Mouse (Mus musculus): ENCODE results near the gene Wnt9a. TPM values are rescaled to one million over a fixed set of nuclear protein-coding genes. Genes with fewer than 3 reads are reported as not detected.

Gene Wnt9a
- total RNA-seq (2014; rRNA removed; ENCODE audit: low replicate concordance): 3.4 and 4.0 TPM in 2 replicates
- 2.8 and 2.9 TPM in 2 replicates for polyA plus RNA-seq (2015; fragmentation: Nextera tagmentation; extraction: Ambion mirVana)

- peak within 1 kb of the TSS; percentile 58 for H3K4me3 ChIP-seq (ENCODE audit: low read depth, low read length)
- peak; percentile 52 for DNase-seq (ENCODE audit: low spot score)
- H3K27me3 ChIP-seq (ENCODE audit: control insufficient read depth, insufficient read depth, low read length): peaks cover 45% of the 10 kb centered on the region
- TF ChIP-seq CTCF (IDR thresholded peaks at IDR 0.05; ENCODE audit: low read depth) (no peak), EP300 (IDR thresholded peaks at IDR 0.05; ENCODE audit: low read depth) (no peak)
- under 1% methylated on average over 111 of the region's 128 CpGs for WGBS
- ATAC-seq (ENCODE audit: insufficient read depth, low read depth): peak; percentile 80
- H3K4me2 ChIP-seq (ENCODE audit: low read depth, low read length): peak within 1 kb of the TSS; percentile 74
- no peaks in the 10 kb centered on the region for H3K9me3 ChIP-seq (replicated peaks; ENCODE audit: control insufficient read depth, low read length)
- H3K27ac ChIP-seq (ENCODE audit: low read depth): peak within 1 kb of the TSS; percentile 39
- H3K36me3 ChIP-seq (replicated peaks; ENCODE audit: control insufficient read depth, insufficient read depth, low read length): no peaks in the 10 kb centered on the region
- peaks cover 3% of the 10 kb centered on the region; the same call in 1 of the 2 replicates for H3K4me1 ChIP-seq (ENCODE audit: control insufficient read depth, insufficient read depth)
- H3K9ac ChIP-seq (replicated peaks; ENCODE audit: low read depth, low read length): peak within 1 kb of the TSS; percentile 58
Observed at GRCm38 (mm10) chr11:59306461-59307421, at the start of gene Wnt9a. Gene Wnt9a (plus strand): TSS chr11:59306928.

GRCm38 (mm10) chr11:59259647-59260046, 47.1 kb upstream of the Wnt9a start:
- no peak overlapping the region for H3K4me2 ChIP-seq (ENCODE audit: low read depth, low read length)
- H3K36me3 ChIP-seq (replicated peaks; ENCODE audit: control insufficient read depth, insufficient read depth, low read length): no peaks in the 10 kb centered on the region
- H3K9me3 ChIP-seq (replicated peaks; ENCODE audit: control insufficient read depth, low read length): no peaks in the 10 kb centered on the region
- no peak overlapping the region for H3K27ac ChIP-seq (ENCODE audit: low read depth)
- no peak overlapping the region for H3K4me3 ChIP-seq (ENCODE audit: low read depth, low read length)
- DNase-seq (ENCODE audit: low spot score) (no peak), ATAC-seq (ENCODE audit: insufficient read depth, low read depth) (no peak)
- no peak for TF ChIP-seq EP300 (IDR thresholded peaks at IDR 0.05; ENCODE audit: low read depth)
- TF ChIP-seq CTCF (IDR thresholded peaks at IDR 0.05; ENCODE audit: low read depth): no peak
- peaks cover 44% of the 10 kb centered on the region for H3K27me3 ChIP-seq (ENCODE audit: control insufficient read depth, insufficient read depth, low read length)
- H3K9ac ChIP-seq (replicated peaks; ENCODE audit: low read depth, low read length): no peak overlapping the region
- H3K4me1 ChIP-seq (ENCODE audit: control insufficient read depth, insufficient read depth): peaks cover 4% of the 10 kb centered on the region; the same call in 1 of the 2 replicates
- 57% methylated on average over 7 of the region's 7 CpGs for WGBS

GRCm38 (mm10) chr11:59260706-59261493, 45.8 kb upstream of the Wnt9a start:
- no peak overlapping the region for H3K27ac ChIP-seq (ENCODE audit: low read depth)
- ATAC-seq (ENCODE audit: insufficient read depth, low read depth): no peak
- H3K9ac ChIP-seq (replicated peaks; ENCODE audit: low read depth, low read length): no peak overlapping the region
- WGBS: 57% methylated on average over 10 of the region's 10 CpGs
- H3K36me3 ChIP-seq (replicated peaks; ENCODE audit: control insufficient read depth, insufficient read depth, low read length): no peaks in the 10 kb centered on the region
- H3K4me1 ChIP-seq (ENCODE audit: control insufficient read depth, insufficient read depth): peaks cover 4% of the 10 kb centered on the region; the same call in 1 of the 2 replicates
- H3K9me3 ChIP-seq (replicated peaks; ENCODE audit: control insufficient read depth, low read length): no peaks in the 10 kb centered on the region
- no peak for DNase-seq (ENCODE audit: low spot score)
- no peak overlapping the region for H3K4me3 ChIP-seq (ENCODE audit: low read depth, low read length)
- no peak overlapping the region for H3K4me2 ChIP-seq (ENCODE audit: low read depth, low read length)
- TF ChIP-seq EP300 (IDR thresholded peaks at IDR 0.05; ENCODE audit: low read depth) (no peak), CTCF (IDR thresholded peaks at IDR 0.05; ENCODE audit: low read depth) (no peak)
- H3K27me3 ChIP-seq (ENCODE audit: control insufficient read depth, insufficient read depth, low read length): peaks cover 57% of the 10 kb centered on the region

DNA sequence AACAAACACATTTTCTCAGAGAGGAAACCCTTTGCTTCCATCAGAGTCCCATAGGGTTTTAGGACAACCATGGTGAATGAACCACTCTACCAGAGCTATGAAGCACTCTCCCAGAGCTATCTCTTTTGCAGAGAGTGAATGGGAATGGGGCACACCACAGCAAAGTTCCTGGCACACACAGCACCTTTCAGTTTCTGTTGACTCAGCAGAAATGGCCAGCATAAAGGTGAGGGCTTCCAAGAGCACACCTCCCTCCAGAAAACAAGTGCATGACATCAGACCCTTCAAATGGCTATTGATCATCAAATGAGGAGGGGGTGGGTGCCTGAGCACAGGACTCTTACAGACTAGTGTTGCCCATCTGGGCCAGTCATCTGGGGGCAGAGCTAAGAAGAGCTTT, 44.4 kb upstream of the Wnt9a start:
- DNase-seq (ENCODE audit: low spot score) (no peak), ATAC-seq (ENCODE audit: insufficient read depth, low read depth) (no peak)
- H3K9me3 ChIP-seq (replicated peaks; ENCODE audit: control insufficient read depth, low read length): no peaks in the 10 kb centered on the region
- peaks cover 4% of the 10 kb centered on the region; the same call in 1 of the 2 replicates for H3K4me1 ChIP-seq (ENCODE audit: control insufficient read depth, insufficient read depth)
- no peak overlapping the region for H3K9ac ChIP-seq (replicated peaks; ENCODE audit: low read depth, low read length)
- H3K4me3 ChIP-seq (ENCODE audit: low read depth, low read length): no peak overlapping the region
- no peak overlapping the region for H3K4me2 ChIP-seq (ENCODE audit: low read depth, low read length)
- no peaks in the 10 kb centered on the region for H3K36me3 ChIP-seq (replicated peaks; ENCODE audit: control insufficient read depth, insufficient read depth, low read length)
- H3K27me3 ChIP-seq (ENCODE audit: control insufficient read depth, insufficient read depth, low read length): peaks cover 62% of the 10 kb centered on the region
- H3K27ac ChIP-seq (ENCODE audit: low read depth): no peak overlapping the region
- TF ChIP-seq CTCF (IDR thresholded peaks at IDR 0.05; ENCODE audit: low read depth) (no peak), EP300 (IDR thresholded peaks at IDR 0.05; ENCODE audit: low read depth) (no peak)

DNA sequence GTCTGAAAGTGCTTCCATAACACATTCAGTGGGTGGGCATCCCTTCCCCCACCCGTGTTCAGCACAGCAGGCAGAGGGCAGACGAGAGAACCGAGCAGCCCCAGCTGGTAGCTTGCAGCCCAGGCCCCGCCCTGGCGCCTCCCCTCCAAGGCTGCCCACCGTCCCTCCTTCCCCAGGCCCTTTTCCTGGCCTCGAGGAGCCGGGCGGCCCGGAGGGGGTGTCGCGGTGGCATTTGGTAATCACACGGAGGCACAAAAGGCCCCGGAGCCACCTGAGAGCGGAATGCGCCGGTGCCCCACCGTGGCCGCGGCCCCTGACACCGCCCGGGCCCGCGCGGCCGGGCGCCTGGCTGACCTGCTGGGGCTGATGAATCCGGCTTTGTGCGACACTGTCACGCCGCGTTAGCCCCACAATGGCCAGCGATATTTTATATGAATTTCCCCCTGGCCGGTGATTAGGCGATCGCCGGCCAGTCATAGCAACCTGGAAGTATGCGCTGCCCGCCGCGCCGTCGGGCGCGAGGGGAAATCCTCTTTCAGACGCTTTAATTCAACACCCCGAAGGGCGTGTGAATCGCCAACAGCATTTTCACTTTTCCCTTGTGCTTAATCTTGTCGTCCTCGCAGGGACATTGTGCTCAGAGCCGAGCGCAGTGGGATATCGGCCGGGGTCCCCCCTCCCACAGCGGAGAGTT, 42.7 kb upstream of the Wnt9a start:
- H3K9ac ChIP-seq (replicated peaks; ENCODE audit: low read depth, low read length): peak overlapping the region; percentile 50
- H3K4me3 ChIP-seq (ENCODE audit: low read depth, low read length): peak overlapping the region; percentile 58
- H3K27ac ChIP-seq (ENCODE audit: low read depth): no peak overlapping the region
- peaks cover 65% of the 10 kb centered on the region for H3K27me3 ChIP-seq (ENCODE audit: control insufficient read depth, insufficient read depth, low read length)
- 0 out of 2 replicates have a peak, but pooled peaks cover under 1% of the 10 kb centered on the region for H3K9me3 ChIP-seq (replicated peaks; ENCODE audit: control insufficient read depth, low read length)
- H3K36me3 ChIP-seq (replicated peaks; ENCODE audit: control insufficient read depth, insufficient read depth, low read length): no peaks in the 10 kb centered on the region
- under 1% methylated on average over 56 of the region's 56 CpGs for WGBS
- H3K4me2 ChIP-seq (ENCODE audit: low read depth, low read length): peak overlapping the region; percentile 95
- ATAC-seq (ENCODE audit: insufficient read depth, low read depth) (peak; percentile 71; the same call in 1 of the 2 replicates), DNase-seq (ENCODE audit: low spot score) (peak; percentile 38)
- no peak for TF ChIP-seq EP300 (IDR thresholded peaks at IDR 0.05; ENCODE audit: low read depth)
- peak; percentile 45 for TF ChIP-seq CTCF (IDR thresholded peaks at IDR 0.05; ENCODE audit: low read depth)
- H3K4me1 ChIP-seq (ENCODE audit: control insufficient read depth, insufficient read depth): peaks cover 4% of the 10 kb centered on the region; the same call in 1 of the 2 replicates

All from heart, postnatal 0 days (tissue).